ENCODE assay signal across 25 mouse cellular contexts in genomic region chr12:84806726-84807125, GRCm38 (mm10). TPM values are rescaled to one million over a fixed set of nuclear protein-coding genes. Genes with fewer than 3 reads are reported as not detected.
A peak's percentile ranks its signal among the peaks of the same experiment; 100 is the strongest.
DNase-seq lines count a peak whose midpoint lies in the region; ATAC-seq and TF ChIP-seq lines count a peak whose summit lies in the region.
"Had no signal": no experiment of that assay in that cellular context is flagged by ENCODE, and none has a peak within 500 bp of the region (broad histone marks: within the 10 kb centered on the region; RNA-seq: fewer than 3 reads in every experiment).

No protein-coding gene starts in this region.

- H3K36me3 ChIP-seq in lung, embryonic 15.5 days = no peaks in the 10 kb centered on the region
- no peaks in the 10 kb centered on the region for H3K36me3 ChIP-seq in intestine, embryonic 15.5 days
- no peaks in the 10 kb centered on the region for H3K36me3 ChIP-seq in stomach, postnatal 0 days (ENCODE audit: control insufficient read depth, insufficient read depth, low read length)
- H3K36me3 ChIP-seq in hindbrain, embryonic 14.5 days (replicated peaks; ENCODE audit: control insufficient read depth, insufficient read depth) = no peaks in the 10 kb centered on the region
- H3K36me3 ChIP-seq: forebrain, embryonic 10.5 days; heart, embryonic 12.5 days; limb, embryonic 12.5 days; midbrain, embryonic 13.5 days had no signal

- TF ChIP-seq POLR2A in cerebellum, adult 2 months (IDR thresholded peaks at IDR 0.05; ENCODE audit: borderline replicate concordance, insufficient read depth, low read length) = no peak

- H3K4me1 ChIP-seq in cerebellum, adult 2 months (ENCODE audit: control insufficient read depth, insufficient read depth, low read length) = peaks cover 33% of the 10 kb centered on the region
- H3K4me1 ChIP-seq in lung, embryonic 15.5 days = peaks cover 32% of the 10 kb centered on the region
- H3K4me1 ChIP-seq in intestine, embryonic 15.5 days (replicated peaks) = peaks cover 11% of the 10 kb centered on the region
- H3K4me1 ChIP-seq in stomach, postnatal 0 days (replicated peaks; ENCODE audit: control insufficient read depth, insufficient read depth) = no peaks in the 10 kb centered on the region
- H3K4me1 ChIP-seq in hindbrain, embryonic 14.5 days (replicated peaks; ENCODE audit: control insufficient read depth, insufficient read depth, low read length) = no peaks in the 10 kb centered on the region
- H3K4me1 ChIP-seq: midbrain, embryonic 13.5 days had no signal

- 0 out of 2 replicates have a peak overlapping the region, but pooled peaks have one; percentile 62 for H3K27ac ChIP-seq in cerebellum, adult 2 months (ENCODE audit: insufficient read depth, low read length)
- H3K27ac ChIP-seq in lung, embryonic 15.5 days = peak overlapping the region; percentile 91
- H3K27ac ChIP-seq in intestine, embryonic 15.5 days = no peak overlapping the region
- H3K27ac ChIP-seq in stomach, postnatal 0 days (replicated peaks) = peak overlapping the region; percentile 77; the same call in 1 of the 2 replicates
- H3K27ac ChIP-seq in hindbrain, embryonic 14.5 days = no peak overlapping the region
- H3K27ac ChIP-seq: limb, embryonic 12.5 days; liver, embryonic 14.5 days; midbrain, embryonic 13.5 days had no signal

- no peak for TF ChIP-seq CTCF in cerebellum, adult 2 months (IDR thresholded peaks at IDR 0.05; ENCODE audit: borderline replicate concordance, insufficient read depth, low read depth, low read length)
- TF ChIP-seq CTCF in stomach, postnatal 0 days (IDR thresholded peaks at IDR 0.05; ENCODE audit: low read depth) = no peak

- no peaks in the 10 kb centered on the region for H3K9me3 ChIP-seq in lung, embryonic 15.5 days
- no peaks in the 10 kb centered on the region for H3K9me3 ChIP-seq in intestine, embryonic 15.5 days
- H3K9me3 ChIP-seq in stomach, postnatal 0 days (ENCODE audit: control insufficient read depth, low read length) = no peaks in the 10 kb centered on the region
- H3K9me3 ChIP-seq in hindbrain, embryonic 14.5 days (ENCODE audit: control insufficient read depth, low read length) = no peaks in the 10 kb centered on the region
- H3K9me3 ChIP-seq: forebrain, embryonic 10.5 days; heart, embryonic 12.5 days; limb, embryonic 12.5 days; megakaryocyte, embryonic 14.5 days; midbrain, embryonic 13.5 days had no signal

- no peak overlapping the region for H3K4me3 ChIP-seq in cerebellum, adult 2 months (replicated peaks; ENCODE audit: insufficient read depth, low read depth, low read length)
- no peak overlapping the region for H3K4me3 ChIP-seq in lung, embryonic 15.5 days
- H3K4me3 ChIP-seq in intestine, embryonic 15.5 days (replicated peaks) = no peak overlapping the region
- no peak overlapping the region for H3K4me3 ChIP-seq in stomach, postnatal 0 days (ENCODE audit: low read depth, low read length)
- no peak overlapping the region for H3K4me3 ChIP-seq in hindbrain, embryonic 14.5 days (replicated peaks; ENCODE audit: low read length)
- H3K4me3 ChIP-seq: forebrain, embryonic 10.5 days; heart, embryonic 12.5 days; limb, embryonic 12.5 days; megakaryocyte, embryonic 14.5 days; midbrain, embryonic 13.5 days had no signal

- H3K9ac ChIP-seq in lung, embryonic 15.5 days = no peak overlapping the region
- no peak overlapping the region for H3K9ac ChIP-seq in intestine, embryonic 15.5 days
- H3K9ac ChIP-seq in stomach, postnatal 0 days (ENCODE audit: low read length) = no peak overlapping the region
- no peak overlapping the region for H3K9ac ChIP-seq in hindbrain, embryonic 14.5 days
- H3K9ac ChIP-seq: heart, embryonic 12.5 days; limb, embryonic 12.5 days; liver, embryonic 14.5 days; midbrain, embryonic 13.5 days had no signal

- H3K4me2 ChIP-seq in lung, embryonic 15.5 days = no peak overlapping the region
- H3K4me2 ChIP-seq in intestine, embryonic 15.5 days (replicated peaks) = no peak overlapping the region; the same call in 1 of the 2 replicates
- no peak overlapping the region for H3K4me2 ChIP-seq in stomach, postnatal 0 days (replicated peaks; ENCODE audit: low read depth)
- H3K4me2 ChIP-seq in hindbrain, embryonic 14.5 days (replicated peaks) = no peak overlapping the region
- H3K4me2 ChIP-seq: heart, embryonic 12.5 days; limb, embryonic 12.5 days; midbrain, embryonic 13.5 days had no signal

- H3K27me3 ChIP-seq in cerebellum, adult 2 months (ENCODE audit: control insufficient read depth, insufficient read depth, low read length) = no peaks in the 10 kb centered on the region
- no peaks in the 10 kb centered on the region for H3K27me3 ChIP-seq in lung, embryonic 15.5 days
- H3K27me3 ChIP-seq in intestine, embryonic 15.5 days (replicated peaks) = no peaks in the 10 kb centered on the region
- H3K27me3 ChIP-seq in stomach, postnatal 0 days (ENCODE audit: control insufficient read depth, insufficient read depth, low read length) = no peaks in the 10 kb centered on the region
- H3K27me3 ChIP-seq in hindbrain, embryonic 14.5 days (ENCODE audit: control insufficient read depth, insufficient read depth, low read length) = no peaks in the 10 kb centered on the region
- H3K27me3 ChIP-seq: limb, embryonic 12.5 days; midbrain, embryonic 13.5 days had no signal

- WGBS in cerebellum, adult 2 months = 67% methylated on average over 5 of the region's 5 CpGs
- 44% methylated on average over 5 of the region's 5 CpGs for WGBS in lung, embryonic 15.5 days
- WGBS in intestine, embryonic 15.5 days = 53% methylated on average over 5 of the region's 5 CpGs
- WGBS in stomach, postnatal 0 days = 50% methylated on average over 5 of the region's 5 CpGs
- 73% methylated on average over 5 of the region's 5 CpGs for WGBS in hindbrain, embryonic 14.5 days

- TF ChIP-seq EP300 in stomach, postnatal 0 days (optimal IDR thresholded peaks at IDR 0.05) = no peak

- DNase-seq in cerebellum, adult 2 months = peak in 1 of 2 experiments; percentile 29
- DNase-seq in cerebellum, adult 18-20 months = no peak
- no peak for DNase-seq in lung, adult 18-20 months
- peak; percentile 37 for DNase-seq in stomach, postnatal 0 days (ENCODE audit: low spot score)
- no peak for DNase-seq in hindbrain, embryonic 14.5 days (ENCODE audit: low spot score)
- no peak for DNase-seq in ovary, postnatal 36 days (ENCODE audit: low spot score)
- DNase-seq: B cell, adult 2 months; gastrocnemius, postnatal 10 days; heart, adult 11 months; heart, postnatal 14 days; kidney, adult 2 months; kidney, postnatal 14 days; lung, postnatal 14 days; right cerebral cortex, postnatal 25 days; thymus, postnatal 25 days had no signal

- ATAC-seq in lung, embryonic 15.5 days (ENCODE audit: borderline replicate concordance, extremely low read depth, low FRiP score, low TSS enrichment) = no peak
- ATAC-seq in intestine, embryonic 15.5 days = peak; percentile 35
- no peak for ATAC-seq in stomach, postnatal 0 days (ENCODE audit: low FRiP score, low TSS enrichment)
- ATAC-seq in hindbrain, embryonic 14.5 days (ENCODE audit: low FRiP score) = no peak
- ATAC-seq: activated CD4-positive, CD25-positive, alpha-beta regulatory T cell, adult 4 months; forebrain, embryonic 16.5 days; midbrain, embryonic 13.5 days had no signal

RNA-seq across cellular contexts. Expression of gene Isca2, which starts 33.7 kb away (rescaled TPM):
- polyA plus RNA-seq in cerebellum, adult 2 months (2012; rRNA removed) = 110 and 111 TPM in 2 replicates
- 130 and 136 TPM in 2 replicates for polyA plus RNA-seq in lung, embryonic 15.5 days (2015; fragmentation: Nextera tagmentation; extraction: Ambion mirVana)
- polyA plus RNA-seq in intestine, embryonic 15.5 days (2015; fragmentation: Nextera tagmentation; extraction: Ambion mirVana) = 124 and 134 TPM in 2 replicates
- 73.0 and 75.2 TPM in 2 replicates for polyA plus RNA-seq in stomach, postnatal 0 days (2015; fragmentation: Nextera tagmentation; extraction: Ambion mirVana)
- polyA plus RNA-seq in hindbrain, embryonic 14.5 days (2014; fragmentation: Nextera tagmentation; extraction: Ambion mirVana) = 127 and 132 TPM in 2 replicates

RNA-seq across cellular contexts. Expression of gene Npc2, which starts 33.8 kb away (rescaled TPM):
- polyA plus RNA-seq in cerebellum, adult 2 months (2012; rRNA removed) = 54.3 and 56.3 TPM in 2 replicates
- 150 and 162 TPM in 2 replicates for polyA plus RNA-seq in lung, embryonic 15.5 days (2015; fragmentation: Nextera tagmentation; extraction: Ambion mirVana)
- 76.7 and 77.9 TPM in 2 replicates for polyA plus RNA-seq in intestine, embryonic 15.5 days (2015; fragmentation: Nextera tagmentation; extraction: Ambion mirVana)
- polyA plus RNA-seq in stomach, postnatal 0 days (2015; fragmentation: Nextera tagmentation; extraction: Ambion mirVana) = 49.0 and 49.4 TPM in 2 replicates
- 51.6 and 54.3 TPM in 2 replicates for polyA plus RNA-seq in hindbrain, embryonic 14.5 days (2014; fragmentation: Nextera tagmentation; extraction: Ambion mirVana)

Comparison
In these comparisons a context has a peak if more than half of its experiments do, and no peak if none do; other contexts are left out.
1. H3K27ac ChIP-seq: peak in cerebellum, adult 2 months (single experiment), lung, embryonic 15.5 days (single experiment) and stomach, postnatal 0 days (single experiment); none in intestine, embryonic 15.5 days (single experiment) and hindbrain, embryonic 14.5 days (single experiment).